Mouse (Mus musculus): ENCODE measurements at regions not wholly inside any gene's neighbourhood (a gene's known extent, or its start where the extent isn't known, plus 50 kb on each side); places are given as distances from the start of the nearest gene placed in this dataset.

GRCm38 (mm10) chr8:36304809-36305208 is 539.2 kb downstream of the Gm19410 start:
- Histone ChIP-seq H3K4me3 (no peak overlapping the region), H3K27me3 (ENCODE audit: insufficient read depth, poor library complexity, severe bottlenecking) (no peaks in the 10 kb centered on the region), H3K4me1 (replicated peaks) (no peaks in the 10 kb centered on the region), H3K9me3 (no peaks in the 10 kb centered on the region), H3K27ac (no peak overlapping the region), H3K36me3 (no peaks in the 10 kb centered on the region)
- WGBS = 93% methylated on average over 10 of the region's 10 CpGs
- DNase-seq (ENCODE audit: low spot score) = no peak

GRCm38 (mm10) chr8:36306336-36306735 is 540.7 kb downstream of the Gm19410 start:
- Histone ChIP-seq H3K27me3 (ENCODE audit: insufficient read depth, poor library complexity, severe bottlenecking) (no peaks in the 10 kb centered on the region), H3K27ac (no peak overlapping the region), H3K36me3 (no peaks in the 10 kb centered on the region), H3K9me3 (no peaks in the 10 kb centered on the region), H3K4me3 (no peak overlapping the region), H3K4me1 (replicated peaks) (no peaks in the 10 kb centered on the region)
- WGBS = 81% methylated on average over 4 of the region's 4 CpGs
- DNase-seq (ENCODE audit: low spot score) = no peak

GRCm38 (mm10) chr8:36307496-36307895 is 541.9 kb downstream of the Gm19410 start:
- Histone ChIP-seq H3K9me3 (no peaks in the 10 kb centered on the region), H3K36me3 (no peaks in the 10 kb centered on the region), H3K27me3 (ENCODE audit: insufficient read depth, poor library complexity, severe bottlenecking) (no peaks in the 10 kb centered on the region), H3K27ac (no peak overlapping the region), H3K4me3 (no peak overlapping the region), H3K4me1 (replicated peaks) (no peaks in the 10 kb centered on the region)
- no peak for DNase-seq (ENCODE audit: low spot score)
- WGBS = 95% methylated on average over 8 of the region's 8 CpGs

GRCm38 (mm10) chr8:36308056-36308455 is 542.5 kb downstream of the Gm19410 start:
- WGBS = 75% methylated on average over 2 of the region's 2 CpGs
- Histone ChIP-seq H3K27me3 (ENCODE audit: insufficient read depth, poor library complexity, severe bottlenecking) (no peaks in the 10 kb centered on the region), H3K36me3 (no peaks in the 10 kb centered on the region), H3K4me3 (no peak overlapping the region), H3K9me3 (no peaks in the 10 kb centered on the region), H3K4me1 (replicated peaks) (no peaks in the 10 kb centered on the region), H3K27ac (no peak overlapping the region)
- DNase-seq (ENCODE audit: low spot score) = no peak

GRCm38 (mm10) chr8:36309326-36309725 is 543.7 kb downstream of the Gm19410 start:
- no peak for DNase-seq (ENCODE audit: low spot score)
- Histone ChIP-seq H3K27me3 (ENCODE audit: insufficient read depth, poor library complexity, severe bottlenecking) (no peaks in the 10 kb centered on the region), H3K9me3 (no peaks in the 10 kb centered on the region), H3K4me1 (replicated peaks) (no peaks in the 10 kb centered on the region), H3K36me3 (no peaks in the 10 kb centered on the region), H3K27ac (no peak overlapping the region), H3K4me3 (no peak overlapping the region)
- 93% methylated on average over 6 of the region's 6 CpGs for WGBS

- H3K27me3 ChIP-seq (ENCODE audit: insufficient read depth, poor library complexity, severe bottlenecking) = no peaks in the 10 kb centered on the region
- no peaks in the 10 kb centered on the region for H3K9me3 ChIP-seq
- H3K4me1 ChIP-seq (replicated peaks) = no peaks in the 10 kb centered on the region
- no peak for DNase-seq (ENCODE audit: low spot score)
- H3K4me3 ChIP-seq = no peak overlapping the region
- WGBS = 87% methylated on average over 10 of the region's 10 CpGs
- no peak overlapping the region for H3K27ac ChIP-seq
- H3K36me3 ChIP-seq = no peaks in the 10 kb centered on the region
These were observed 544.4 kb downstream of the Gm19410 start for GRCm38 (mm10) chr8:36309952-36310351.

- Histone ChIP-seq H3K9me3 (no peaks in the 10 kb centered on the region), H3K27ac (no peak overlapping the region), H3K27me3 (ENCODE audit: insufficient read depth, poor library complexity, severe bottlenecking) (no peaks in the 10 kb centered on the region), H3K36me3 (no peaks in the 10 kb centered on the region), H3K4me3 (no peak overlapping the region), H3K4me1 (replicated peaks) (no peaks in the 10 kb centered on the region)
- 80% methylated on average over 5 of the region's 5 CpGs for WGBS
- no peak for DNase-seq (ENCODE audit: low spot score)
These were observed 546.1 kb downstream of the Gm19410 start for GRCm38 (mm10) chr8:36311734-36312133.

- Histone ChIP-seq H3K36me3 (no peaks in the 10 kb centered on the region), H3K27me3 (ENCODE audit: insufficient read depth, poor library complexity, severe bottlenecking) (no peaks in the 10 kb centered on the region), H3K27ac (no peak overlapping the region), H3K4me3 (no peak overlapping the region), H3K9me3 (no peaks in the 10 kb centered on the region), H3K4me1 (replicated peaks) (no peaks in the 10 kb centered on the region)
- 88% methylated on average over 3 of the region's 3 CpGs for WGBS
- DNase-seq (ENCODE audit: low spot score) = no peak
These were observed 547.4 kb downstream of the Gm19410 start for GRCm38 (mm10) chr8:36312963-36313362.

GRCm38 (mm10) chr8:36318396-36318795 is 552.8 kb downstream of the Gm19410 start:
- H3K27me3 ChIP-seq (ENCODE audit: insufficient read depth, poor library complexity, severe bottlenecking) = no peaks in the 10 kb centered on the region
- WGBS = 89% methylated on average over 2 of the region's 2 CpGs
- DNase-seq (ENCODE audit: low spot score) = no peak
- no peaks in the 10 kb centered on the region for H3K9me3 ChIP-seq
- H3K4me3 ChIP-seq = no peak overlapping the region
- H3K4me1 ChIP-seq (replicated peaks) = no peaks in the 10 kb centered on the region
- H3K36me3 ChIP-seq = no peaks in the 10 kb centered on the region
- H3K27ac ChIP-seq = no peak overlapping the region

GRCm38 (mm10) chr8:36318884-36319283 is 553.3 kb downstream of the Gm19410 start:
- no peaks in the 10 kb centered on the region for H3K9me3 ChIP-seq
- no peaks in the 10 kb centered on the region for H3K4me1 ChIP-seq (replicated peaks)
- no peak overlapping the region for H3K4me3 ChIP-seq
- 75% methylated on average over 5 of the region's 5 CpGs for WGBS
- H3K27me3 ChIP-seq (ENCODE audit: insufficient read depth, poor library complexity, severe bottlenecking) = no peaks in the 10 kb centered on the region
- no peaks in the 10 kb centered on the region for H3K36me3 ChIP-seq
- H3K27ac ChIP-seq = no peak overlapping the region
- no peak for DNase-seq (ENCODE audit: low spot score)

- H3K4me3 ChIP-seq = no peak overlapping the region
- no peaks in the 10 kb centered on the region for H3K27me3 ChIP-seq (ENCODE audit: insufficient read depth, poor library complexity, severe bottlenecking)
- DNase-seq (ENCODE audit: low spot score) = no peak
- no peaks in the 10 kb centered on the region for H3K9me3 ChIP-seq
- H3K4me1 ChIP-seq (replicated peaks) = no peaks in the 10 kb centered on the region
- H3K36me3 ChIP-seq = no peaks in the 10 kb centered on the region
- no peak overlapping the region for H3K27ac ChIP-seq
- 68% methylated on average over 7 of the region's 7 CpGs for WGBS
These were observed 553.8 kb downstream of the Gm19410 start for GRCm38 (mm10) chr8:36319314-36319959.

GRCm38 (mm10) chr8:36322125-36322524 is 556.5 kb downstream of the Gm19410 start:
- WGBS = 86% methylated on average over 8 of the region's 8 CpGs
- Histone ChIP-seq H3K4me3 (no peak overlapping the region), H3K4me1 (replicated peaks) (peaks cover 9% of the 10 kb centered on the region; the same call in 1 of the 2 replicates), H3K27me3 (ENCODE audit: insufficient read depth, poor library complexity, severe bottlenecking) (no peaks in the 10 kb centered on the region), H3K27ac (no peak overlapping the region), H3K9me3 (no peaks in the 10 kb centered on the region), H3K36me3 (no peaks in the 10 kb centered on the region)
- DNase-seq (ENCODE audit: low spot score) = no peak

- Histone ChIP-seq H3K4me1 (replicated peaks) (peaks cover 9% of the 10 kb centered on the region; the same call in 1 of the 2 replicates), H3K36me3 (no peaks in the 10 kb centered on the region), H3K4me3 (no peak overlapping the region), H3K27ac (no peak overlapping the region), H3K9me3 (no peaks in the 10 kb centered on the region), H3K27me3 (ENCODE audit: insufficient read depth, poor library complexity, severe bottlenecking) (no peaks in the 10 kb centered on the region)
- WGBS = 83% methylated on average over 7 of the region's 7 CpGs
- no peak for DNase-seq (ENCODE audit: low spot score)
These were observed 557.0 kb downstream of the Gm19410 start for GRCm38 (mm10) chr8:36322578-36322977.

GRCm38 (mm10) chr8:36338628-36339027 is 573.0 kb downstream of the Gm19410 start:
- H3K36me3 ChIP-seq = no peaks in the 10 kb centered on the region
- no peak for DNase-seq (ENCODE audit: low spot score)
- H3K27me3 ChIP-seq (ENCODE audit: insufficient read depth, poor library complexity, severe bottlenecking) = no peaks in the 10 kb centered on the region
- H3K9me3 ChIP-seq = no peaks in the 10 kb centered on the region
- 94% methylated on average over 5 of the region's 5 CpGs for WGBS
- no peak overlapping the region for H3K4me3 ChIP-seq
- H3K27ac ChIP-seq = no peak overlapping the region
- H3K4me1 ChIP-seq (replicated peaks) = no peaks in the 10 kb centered on the region
